Mouse (Mus musculus) embryonic facial prominence, embryonic 15.5 days (tissue): ENCODE data around the gene Ror1. TPM values are rescaled to one million over a fixed set of nuclear protein-coding genes. Genes with fewer than 3 reads are reported as not detected.

ENCODE experiments used
- ATAC-seq: fragments of 200-750 bp; cut with Nextera tagmentation; 2 replicates; pipeline ENCODE4 v1.8.0; 2017; ENCODE audit warnings: low read depth, moderate TSS enrichment; ENCODE audit not compliant: insufficient number of reproducible peaks, low FRiP score, low TSS enrichment
- H3K27ac ChIP-seq: fragments of 300-500 bp; sonication (generic); replicated peaks from 2 replicates; pipeline ENCODE4 v1.5.1; 2015; ENCODE audit warnings: mild to moderate bottlenecking, inconsistent platforms
- H3K27me3 ChIP-seq: fragments of 300-500 bp; sonication (generic); 2 replicates; pipeline ENCODE4 v1.6.1; 2015; ENCODE audit warnings: inconsistent platforms
- H3K36me3 ChIP-seq: fragments of 300-500 bp; sonication (generic); 2 replicates; pipeline ENCODE4 v1.6.1; 2015; ENCODE audit warnings: mild to moderate bottlenecking, inconsistent platforms
- H3K4me1 ChIP-seq: fragments of 300-500 bp; sonication (generic); 2 replicates; pipeline ENCODE4 v1.6.1; 2015; ENCODE audit warnings: inconsistent platforms
- H3K4me2 ChIP-seq: fragments of 300-500 bp; sonication (generic); replicated peaks from 2 replicates; pipeline ENCODE4 v1.6.1; 2015; ENCODE audit warnings: mild to moderate bottlenecking, inconsistent platforms
- H3K4me3 ChIP-seq: fragments of 300-500 bp; sonication (generic); replicated peaks from 2 replicates; pipeline ENCODE4 v1.5.1; 2015; ENCODE audit warnings: mild to moderate bottlenecking, inconsistent platforms
- H3K9ac ChIP-seq: fragments of 300-500 bp; sonication (generic); 2 replicates; pipeline ENCODE4 v1.6.1; 2015; ENCODE audit warnings: inconsistent platforms
- H3K9me3 ChIP-seq: fragments of 300-500 bp; sonication (generic); replicated peaks from 2 replicates; pipeline ENCODE4 v1.6.1; 2016; ENCODE audit warnings: inconsistent platforms
- WGBS: fragments of 180-500 bp; shearing (Covaris S2); methylation state at CpG from one replicate; pipeline ENCODE4 v1.1.7; 2015; 5-methylcytosine and 5-hydroxymethylcytosine counted together
- polyA plus RNA-seq: library from polyadenylated mRNA; unstranded; fragments of >200 nt; fragmentation: Nextera tagmentation; extraction: Ambion mirVana; gene quantifications from 2 replicates; pipeline ENCODE4 v1.2.1, GENCODE M21; 2015

Ror1 gene
- polyA plus RNA-seq, 1 experiment from 2014 or later = 11.7 TPM

DNA sequence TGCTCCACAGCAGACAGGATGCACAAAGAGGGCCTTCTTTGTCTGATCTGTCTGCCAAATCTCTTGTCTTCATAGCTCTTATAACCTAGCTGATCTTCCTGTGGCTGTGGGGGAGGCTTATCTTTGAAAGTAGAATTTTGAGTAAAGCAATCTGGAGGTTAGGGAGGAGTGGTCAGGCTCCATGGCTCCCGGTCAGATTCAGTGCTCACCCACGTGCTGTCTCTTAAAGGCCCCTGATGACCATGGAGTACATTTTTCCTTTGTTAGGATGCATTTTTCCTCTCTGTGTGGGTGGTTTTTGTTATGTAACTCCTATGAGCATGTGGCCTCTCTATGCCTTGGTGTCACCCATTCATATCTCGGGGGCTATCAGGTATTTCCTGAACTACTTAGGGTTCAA, 71.3 kb downstream of the Ror1 start:
- Histone ChIP-seq H3K4me3 (no peak overlapping the region), H3K9me3 (no peaks in the 10 kb centered on the region), H3K9ac (no peak overlapping the region), H3K4me1 (peaks cover 19% of the 10 kb centered on the region), H3K27ac (no peak overlapping the region), H3K36me3 (no peaks in the 10 kb centered on the region), H3K27me3 (no peaks in the 10 kb centered on the region), H3K4me2 (no peak overlapping the region)
- 58% methylated on average over 3 of the region's 3 CpGs for WGBS
- ATAC-seq = no peak

DNA sequence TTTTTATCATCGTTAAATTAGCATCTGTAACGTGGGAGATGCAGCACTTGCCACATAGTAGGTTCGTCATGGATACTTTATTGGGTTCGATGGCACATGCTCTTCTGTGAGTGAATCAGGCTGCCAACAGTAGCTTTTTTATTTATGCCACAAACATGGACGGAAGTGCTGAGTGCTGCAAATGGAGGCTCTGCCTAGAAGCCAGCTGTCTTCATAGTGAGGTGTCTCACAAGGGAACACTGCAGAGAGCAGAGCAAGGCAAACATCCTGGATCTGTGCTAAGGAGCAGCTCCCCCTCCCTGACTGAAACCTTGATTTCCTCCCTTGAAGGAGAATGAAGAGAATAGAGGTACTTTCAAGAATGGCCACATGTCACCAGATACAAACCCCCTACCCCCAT, 74.1 kb downstream of the Ror1 start:
- H3K9ac ChIP-seq = no peak overlapping the region
- H3K9me3 ChIP-seq = no peaks in the 10 kb centered on the region
- peak; percentile 66; the same call in 1 of the 2 replicates for ATAC-seq
- H3K4me1 ChIP-seq = peaks cover 19% of the 10 kb centered on the region
- H3K4me3 ChIP-seq = peak overlapping the region; percentile 36; the same call in 1 of the 2 replicates
- peak overlapping the region; percentile 47 for H3K4me2 ChIP-seq
- H3K36me3 ChIP-seq = no peaks in the 10 kb centered on the region
- 41% methylated on average over 5 of the region's 5 CpGs for WGBS
- no peaks in the 10 kb centered on the region for H3K27me3 ChIP-seq
- H3K27ac ChIP-seq = peak overlapping the region; percentile 68

DNA sequence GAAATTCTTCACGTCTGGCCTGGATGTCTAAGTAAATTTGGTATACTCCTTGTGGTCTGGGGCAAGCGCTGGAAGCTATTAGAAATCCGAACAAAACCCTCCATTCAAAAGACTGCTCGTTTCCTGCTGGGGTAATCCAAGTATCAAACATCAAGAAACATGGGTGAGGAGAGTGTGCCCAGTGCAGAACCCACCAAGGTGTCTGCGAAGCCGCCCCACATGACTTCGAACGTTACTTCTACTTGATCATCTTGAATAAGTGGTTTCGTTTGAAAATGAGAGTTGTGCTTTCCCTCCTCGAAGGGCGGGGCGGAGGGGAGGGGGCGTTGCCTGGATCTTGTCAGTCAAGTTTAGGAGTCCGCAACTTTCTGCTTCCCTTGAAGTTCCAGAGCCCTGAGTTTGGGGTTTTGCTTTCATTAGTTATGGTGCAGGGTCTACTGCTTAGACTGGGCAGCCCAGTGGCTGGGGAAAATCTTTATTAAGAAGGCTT, 74.6 kb downstream of the Ror1 start:
- Histone ChIP-seq H3K9me3 (no peaks in the 10 kb centered on the region), H3K4me1 (peaks cover 19% of the 10 kb centered on the region), H3K9ac (no peak overlapping the region), H3K36me3 (no peaks in the 10 kb centered on the region), H3K27ac (peak overlapping the region; percentile 68), H3K4me2 (peak overlapping the region; percentile 47), H3K27me3 (no peaks in the 10 kb centered on the region), H3K4me3 (peak overlapping the region; percentile 36)
- WGBS = 20% methylated on average over 14 of the region's 14 CpGs
- peak; percentile 74 for ATAC-seq

DNA sequence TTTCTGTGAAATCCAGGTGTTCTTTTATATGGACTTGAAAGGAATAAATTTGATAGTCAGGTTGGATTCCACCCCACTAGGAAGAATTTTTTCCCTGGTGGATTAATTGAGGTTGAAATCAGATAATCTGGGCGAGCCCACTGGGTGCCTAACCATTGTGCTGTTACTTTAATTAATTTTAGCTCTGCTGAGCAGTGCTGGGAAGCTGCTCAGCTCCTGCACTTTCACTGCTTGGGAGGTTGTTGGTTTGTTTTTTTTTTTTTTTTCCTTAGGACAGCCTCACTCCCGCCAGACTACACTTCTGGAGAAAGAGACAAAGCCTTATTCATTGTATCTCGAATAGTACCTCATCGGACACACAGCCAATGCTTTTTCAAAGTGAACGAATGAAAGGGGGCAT, 75.2 kb downstream of the Ror1 start:
- Histone ChIP-seq H3K4me2 (peak overlapping the region; percentile 47), H3K4me1 (peaks cover 19% of the 10 kb centered on the region), H3K27ac (no peak overlapping the region), H3K9me3 (no peaks in the 10 kb centered on the region), H3K4me3 (peak overlapping the region; percentile 36; the same call in 1 of the 2 replicates), H3K9ac (no peak overlapping the region), H3K27me3 (no peaks in the 10 kb centered on the region), H3K36me3 (no peaks in the 10 kb centered on the region)
- whole genome bisulfite sequencing = 43% methylated on average over 5 of the region's 5 CpGs
- ATAC-seq = no peak

DNA sequence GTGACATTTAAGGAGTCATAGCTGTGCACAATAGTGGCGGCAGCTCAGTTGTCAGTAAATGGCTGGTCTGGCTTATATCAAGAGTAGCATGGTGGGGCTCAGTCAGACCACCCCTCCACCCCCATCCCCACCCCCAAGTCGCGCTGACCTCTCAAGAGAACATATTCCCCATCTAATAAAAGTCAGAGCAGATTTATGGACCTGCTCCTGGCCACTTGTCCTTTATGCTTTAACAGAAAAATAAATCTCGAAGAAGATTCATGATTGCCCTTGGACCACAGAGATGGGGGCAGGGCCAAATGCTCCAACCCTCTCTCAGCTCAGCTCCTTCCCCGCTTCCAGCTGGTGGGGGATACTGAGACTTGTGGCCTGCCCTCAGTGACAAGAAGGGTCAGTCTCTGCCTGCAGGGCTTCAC, 75.9 kb downstream of the Ror1 start:
- Histone ChIP-seq H3K36me3 (no peaks in the 10 kb centered on the region), H3K27ac (no peak overlapping the region), H3K4me3 (no peak overlapping the region), H3K9ac (no peak overlapping the region), H3K4me2 (no peak overlapping the region), H3K9me3 (no peaks in the 10 kb centered on the region), H3K4me1 (peaks cover 19% of the 10 kb centered on the region), H3K27me3 (no peaks in the 10 kb centered on the region)
- no peak for ATAC-seq
- 46% methylated on average over 5 of the region's 5 CpGs for WGBS

DNA sequence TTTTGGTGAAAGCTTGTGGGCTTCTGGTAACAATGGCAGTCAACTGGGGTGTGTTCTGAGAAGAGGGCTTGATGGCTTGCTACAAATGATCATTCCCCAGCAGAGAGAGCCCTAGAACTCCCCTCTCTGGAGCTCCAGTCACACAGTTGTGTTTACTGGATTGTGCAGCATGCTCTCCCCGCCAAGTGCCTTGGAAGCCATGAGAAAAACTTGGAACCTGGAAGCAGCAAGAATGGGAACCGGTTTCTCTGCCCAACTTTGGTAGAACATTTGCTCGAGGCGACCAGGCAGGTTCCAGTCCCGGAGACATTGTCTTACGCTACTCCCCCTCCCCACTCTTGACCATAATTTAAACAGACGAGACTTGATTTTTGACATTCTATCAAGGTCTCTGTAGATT, 80.0 kb downstream of the Ror1 start:
- Histone ChIP-seq H3K36me3 (no peaks in the 10 kb centered on the region), H3K9ac (no peak overlapping the region), H3K27me3 (no peaks in the 10 kb centered on the region), H3K4me1 (peaks cover 6% of the 10 kb centered on the region; the same call in 1 of the 2 replicates), H3K4me2 (no peak overlapping the region), H3K4me3 (no peak overlapping the region), H3K27ac (no peak overlapping the region), H3K9me3 (no peaks in the 10 kb centered on the region)
- 85% methylated on average over 7 of the region's 7 CpGs for WGBS
- ATAC-seq = no peak

DNA sequence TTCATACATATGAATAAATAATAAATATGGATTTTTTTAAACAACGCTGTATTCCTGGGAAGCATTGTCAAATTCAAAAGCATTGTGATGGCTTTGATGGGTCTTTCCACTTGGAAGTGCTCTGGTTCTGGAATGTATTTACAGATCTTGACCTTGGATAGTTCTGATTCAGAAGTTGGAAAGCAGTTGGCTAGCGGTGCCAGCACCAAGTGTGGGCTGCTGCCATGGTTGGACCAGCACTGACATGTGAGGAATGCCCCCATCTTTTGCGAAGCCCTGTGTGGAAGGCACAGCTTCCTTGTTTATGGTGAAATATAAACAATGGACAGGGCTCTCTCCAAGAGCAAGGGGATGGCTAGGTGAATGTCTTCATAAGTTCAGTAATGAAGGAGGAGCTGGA, 82.7 kb downstream of the Ror1 start:
- H3K9ac ChIP-seq = no peak overlapping the region
- no peak overlapping the region for H3K27ac ChIP-seq
- no peaks in the 10 kb centered on the region for H3K36me3 ChIP-seq
- H3K4me2 ChIP-seq = no peak overlapping the region
- no peaks in the 10 kb centered on the region for H3K9me3 ChIP-seq
- no peak overlapping the region for H3K4me3 ChIP-seq
- no peaks in the 10 kb centered on the region for H3K27me3 ChIP-seq
- 83% methylated on average over 3 of the region's 3 CpGs for WGBS
- ATAC-seq = no peak
- H3K4me1 ChIP-seq = peaks cover 8% of the 10 kb centered on the region; the same call in 1 of the 2 replicates

DNA sequence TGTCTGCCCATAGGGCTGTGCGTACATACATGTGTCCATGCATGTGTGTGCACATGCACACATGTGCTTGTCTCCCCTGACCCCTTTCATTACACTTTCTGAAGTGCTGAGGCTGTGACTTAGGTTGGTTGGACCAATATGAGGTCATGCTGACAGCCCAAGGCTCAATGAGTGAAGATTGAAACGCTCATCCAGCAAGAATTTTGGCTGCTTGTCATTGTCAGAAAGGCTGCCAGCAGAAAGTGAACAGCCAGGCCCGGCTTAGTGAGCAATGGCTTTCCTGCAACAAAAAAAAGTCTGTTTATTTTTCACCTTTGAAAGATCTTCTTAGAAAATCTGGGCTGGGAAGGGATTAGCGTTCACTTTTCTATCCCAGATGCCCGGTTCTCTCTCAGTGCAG, 86.1 kb downstream of the Ror1 start:
- Histone ChIP-seq H3K4me1 (peaks cover 8% of the 10 kb centered on the region; the same call in 1 of the 2 replicates), H3K36me3 (no peaks in the 10 kb centered on the region), H3K9me3 (no peaks in the 10 kb centered on the region), H3K27ac (0 out of 2 replicates have a peak overlapping the region, but pooled peaks have one; percentile 17), H3K4me2 (no peak overlapping the region), H3K4me3 (no peak overlapping the region), H3K27me3 (no peaks in the 10 kb centered on the region), H3K9ac (no peak overlapping the region)
- no peak for ATAC-seq
- 54% methylated on average over 5 of the region's 5 CpGs for WGBS

DNA sequence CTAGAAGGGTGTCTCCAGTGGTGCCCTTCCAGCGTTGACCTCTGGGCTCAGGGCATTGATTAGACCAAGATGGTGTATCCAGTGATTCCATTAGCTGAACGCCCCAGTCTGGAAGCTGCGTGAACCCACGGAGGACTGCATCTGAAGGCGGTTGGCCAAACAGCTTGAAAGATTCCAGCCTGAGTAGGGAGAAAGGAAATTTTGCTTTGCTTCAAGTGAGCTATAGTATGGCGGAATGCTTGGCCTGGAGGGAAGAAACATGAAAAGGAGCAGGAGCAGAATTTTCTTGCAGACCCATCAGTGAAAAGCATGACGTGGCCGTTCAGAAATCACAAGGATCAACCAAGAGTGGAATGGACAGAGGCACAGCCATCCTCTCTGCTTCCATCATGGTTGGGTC, 91.2 kb downstream of the Ror1 start:
- ATAC-seq = no peak
- H3K27me3 ChIP-seq = no peaks in the 10 kb centered on the region
- no peak overlapping the region for H3K27ac ChIP-seq
- 69% methylated on average over 8 of the region's 8 CpGs for WGBS
- H3K9ac ChIP-seq = no peak overlapping the region
- H3K4me1 ChIP-seq = peaks cover 16% of the 10 kb centered on the region
- H3K36me3 ChIP-seq = no peaks in the 10 kb centered on the region
- H3K4me2 ChIP-seq = no peak overlapping the region
- no peaks in the 10 kb centered on the region for H3K9me3 ChIP-seq
- H3K4me3 ChIP-seq = no peak overlapping the region

DNA sequence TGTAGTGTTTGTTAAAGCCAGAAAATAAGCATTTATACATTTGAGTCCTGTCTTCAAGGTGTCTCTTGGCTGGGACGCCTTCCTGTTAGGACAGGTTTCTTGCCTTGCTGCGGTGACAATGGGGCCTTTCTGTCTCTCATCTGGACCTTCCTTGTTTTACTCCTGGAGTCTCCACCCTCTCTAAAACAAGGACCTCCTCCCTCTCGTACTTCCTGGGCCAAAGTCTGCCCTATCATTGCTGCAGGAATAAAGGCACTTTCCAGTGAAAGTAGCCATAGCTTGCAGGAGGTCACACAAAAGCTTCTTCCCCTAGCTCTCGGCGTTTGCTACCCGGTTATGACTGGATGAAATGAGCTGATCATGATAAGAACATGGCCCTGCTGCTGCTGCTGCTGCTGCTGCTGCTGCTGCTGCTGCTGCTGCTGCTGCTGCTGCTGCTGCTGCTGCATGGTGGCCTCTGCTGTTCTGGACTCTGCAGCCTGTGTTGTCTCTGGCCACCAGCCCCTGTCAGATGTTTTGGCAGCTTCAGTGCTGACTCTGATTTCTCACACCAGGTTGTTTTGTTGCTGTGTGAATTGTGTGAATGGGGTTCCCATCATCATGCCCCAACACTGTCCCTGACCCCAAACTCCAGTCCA, 92.1 kb downstream of the Ror1 start:
- H3K27me3 ChIP-seq = no peaks in the 10 kb centered on the region
- no peak overlapping the region for H3K4me2 ChIP-seq
- no peaks in the 10 kb centered on the region for H3K9me3 ChIP-seq
- ATAC-seq = no peak
- H3K4me1 ChIP-seq = peaks cover 13% of the 10 kb centered on the region
- 45% methylated on average over 6 of the region's 6 CpGs for WGBS
- no peaks in the 10 kb centered on the region for H3K36me3 ChIP-seq
- no peak overlapping the region for H3K9ac ChIP-seq
- no peak overlapping the region for H3K27ac ChIP-seq
- no peak overlapping the region for H3K4me3 ChIP-seq

DNA sequence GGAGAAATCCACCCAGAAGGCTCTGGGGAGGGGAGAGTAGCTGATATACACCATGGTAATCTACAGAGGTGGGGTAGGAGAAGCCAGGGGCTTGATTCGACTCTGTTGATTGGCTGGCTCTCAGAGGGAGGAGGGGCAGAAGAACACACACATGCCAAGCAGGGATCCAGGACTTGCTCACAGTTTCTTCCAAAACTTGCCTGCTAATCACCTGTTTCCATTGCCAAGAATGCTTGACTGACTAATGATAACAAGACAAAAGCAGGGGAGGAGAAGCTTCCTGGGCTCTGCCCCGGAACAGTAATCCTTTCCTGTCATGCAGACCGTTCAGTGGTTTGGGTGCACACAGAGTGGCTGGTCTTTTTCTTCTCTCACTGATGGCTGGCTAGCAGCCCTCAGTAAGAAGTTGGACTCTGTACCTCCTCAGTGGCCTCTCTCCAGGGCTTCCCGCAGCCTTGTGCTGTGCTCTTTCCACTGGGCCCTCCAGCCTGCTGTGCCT, 92.7 kb downstream of the Ror1 start:
- no peaks in the 10 kb centered on the region for H3K36me3 ChIP-seq
- H3K4me2 ChIP-seq = no peak overlapping the region
- no peak overlapping the region for H3K9ac ChIP-seq
- H3K27ac ChIP-seq = 0 out of 2 replicates have a peak overlapping the region, but pooled peaks have one; percentile 11
- no peak overlapping the region for H3K4me3 ChIP-seq
- 0 out of 2 replicates have a peak, but pooled peaks have one; percentile 29 for ATAC-seq
- no peaks in the 10 kb centered on the region for H3K27me3 ChIP-seq
- 29% methylated on average over 4 of the region's 4 CpGs for WGBS
- H3K9me3 ChIP-seq = no peaks in the 10 kb centered on the region
- peaks cover 13% of the 10 kb centered on the region for H3K4me1 ChIP-seq

DNA sequence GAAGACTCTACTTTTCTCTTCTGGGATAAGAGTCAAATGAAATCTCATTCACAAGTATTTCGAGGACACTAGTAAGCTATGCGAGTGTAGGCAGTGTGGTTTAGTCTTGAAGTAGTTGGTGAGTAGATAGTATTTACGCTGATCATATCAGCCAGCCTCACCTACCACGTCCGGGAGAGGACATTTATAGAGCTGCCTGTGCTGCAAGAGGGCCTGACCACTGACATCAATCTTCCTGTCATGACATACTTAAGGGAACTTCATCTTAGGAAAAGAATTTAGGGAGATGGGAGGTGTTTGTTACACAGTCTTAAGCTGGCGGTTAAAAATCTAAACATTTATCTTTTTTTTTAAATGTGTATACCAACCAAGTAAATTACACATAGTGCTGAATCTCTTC, 95.9 kb downstream of the Ror1 start:
- H3K27ac ChIP-seq = no peak overlapping the region
- no peaks in the 10 kb centered on the region for H3K9me3 ChIP-seq
- no peak overlapping the region for H3K4me2 ChIP-seq
- no peaks in the 10 kb centered on the region for H3K27me3 ChIP-seq
- 80% methylated on average over 6 of the region's 6 CpGs for WGBS
- H3K36me3 ChIP-seq = no peaks in the 10 kb centered on the region
- no peak overlapping the region for H3K9ac ChIP-seq
- H3K4me3 ChIP-seq = no peak overlapping the region
- H3K4me1 ChIP-seq = peaks cover 13% of the 10 kb centered on the region
- ATAC-seq = no peak
